Mouse (Mus musculus): ENCODE results near the gene Rcc1l. TPM values are rescaled to one million over a fixed set of nuclear protein-coding genes. Genes with fewer than 3 reads are reported as not detected.
A peak's percentile ranks its signal among the peaks of the same experiment; 100 is the strongest.

Gene Rcc1l
- total RNA-seq, 2 experiments from 2014 or later = 27.6 to 30.5 TPM

GRCm38 (mm10) chr5:134120135-134120534, 56.4 kb downstream of the Rcc1l start:
- intact Hi-C loops (cut with DNase I) = no loop called here
- no peak for DNase-seq (ENCODE audit: low spot score)

DNA sequence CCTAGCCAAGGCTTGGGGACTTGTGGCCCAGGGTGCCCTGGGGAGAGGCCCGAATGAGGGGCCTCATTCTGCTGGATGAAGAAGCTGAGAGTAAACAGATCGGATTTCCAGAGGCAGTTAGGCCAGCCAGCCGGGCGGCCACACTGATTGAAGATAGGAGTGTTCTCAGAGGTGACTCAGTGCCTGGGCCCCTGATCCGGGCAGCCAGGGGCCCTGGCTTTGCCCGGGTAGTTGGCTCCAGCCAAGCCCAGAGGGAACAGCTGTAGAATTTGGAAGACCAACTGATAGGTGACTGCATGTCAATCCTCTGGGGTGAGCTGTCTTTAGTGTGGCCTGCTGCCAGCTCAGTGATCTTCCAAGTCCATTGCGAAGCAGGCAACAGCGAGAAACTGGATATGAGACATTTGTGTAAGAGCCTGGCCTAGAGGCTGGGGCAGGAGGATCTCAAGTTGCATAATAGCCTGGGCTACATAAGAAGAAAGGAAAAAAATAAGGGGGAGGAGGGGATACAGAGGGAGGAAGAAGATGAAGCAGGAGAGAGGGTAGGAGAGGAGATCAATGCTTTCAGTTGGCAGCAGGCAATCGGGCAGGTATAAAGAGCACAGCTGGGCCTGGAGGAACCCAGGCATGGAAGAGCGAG, 57.0 kb downstream of the Rcc1l start:
- intact Hi-C loops (cut with DNase I) = no loop called here
- DNase-seq (ENCODE audit: low spot score) = no peak

DNA sequence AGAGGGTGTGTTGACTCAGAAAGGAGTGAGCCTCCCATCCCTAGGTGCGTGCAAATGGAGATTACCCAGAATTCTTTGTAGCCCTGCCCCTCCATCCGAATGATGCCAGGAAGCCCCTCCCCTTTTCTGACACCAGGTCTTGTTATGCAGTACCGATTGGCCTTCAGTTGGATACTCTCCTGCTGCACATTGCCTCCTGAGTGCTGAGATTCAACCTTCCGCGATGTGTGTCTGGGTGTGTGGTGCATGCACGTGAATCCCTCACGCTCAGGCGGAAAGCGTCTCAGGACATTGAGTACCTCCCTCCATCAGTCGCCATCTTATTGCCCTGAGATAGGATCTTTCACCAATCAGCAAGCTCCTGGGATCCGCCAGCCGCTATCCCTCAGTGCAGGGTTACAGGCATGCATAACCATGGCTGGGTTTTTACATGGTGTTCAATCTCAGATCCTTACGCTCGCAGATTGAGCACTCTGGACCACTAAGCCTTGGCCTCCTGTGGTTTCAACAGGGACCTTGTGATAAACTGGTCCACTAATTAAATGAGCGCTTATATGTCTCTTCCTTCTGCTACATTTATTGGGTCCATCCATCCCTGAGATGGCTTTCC, 57.7 kb downstream of the Rcc1l start:
- intact Hi-C loops (cut with DNase I) = no loop called here
- DNase-seq (ENCODE audit: low spot score) = no peak

- DNase-seq (ENCODE audit: low spot score) = no peak
- intact Hi-C loops (cut with DNase I) = no loop called here
These were observed 60.8 kb downstream of the Rcc1l start for GRCm38 (mm10) chr5:134115639-134116259.

DNA sequence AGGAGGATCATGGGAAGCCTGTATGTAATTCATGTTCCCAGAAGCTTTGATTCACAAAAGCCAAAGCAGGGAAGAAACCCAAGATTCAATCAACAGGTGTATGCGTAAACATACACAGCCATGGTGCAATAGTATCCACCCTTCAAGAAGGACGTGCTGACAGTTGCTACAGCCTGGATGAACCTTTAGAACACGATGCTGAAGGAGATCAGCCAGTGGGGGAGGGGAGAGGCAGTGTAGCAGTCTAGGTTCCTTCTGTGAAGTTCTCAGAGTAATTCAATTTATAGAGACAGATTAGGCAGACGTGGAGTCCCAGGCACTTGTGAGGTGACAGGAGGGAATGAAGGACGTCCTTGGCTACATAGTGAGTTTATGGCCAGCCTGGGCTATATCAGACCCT, 61.6 kb downstream of the Rcc1l start:
- no peak for DNase-seq (ENCODE audit: low spot score)
- intact Hi-C loops (cut with DNase I) = no loop called here

GRCm38 (mm10) chr5:134105829-134106228, 70.7 kb downstream of the Rcc1l start:
- intact Hi-C loops (cut with DNase I) = no loop called here
- no peak for DNase-seq (ENCODE audit: low spot score)

DNA sequence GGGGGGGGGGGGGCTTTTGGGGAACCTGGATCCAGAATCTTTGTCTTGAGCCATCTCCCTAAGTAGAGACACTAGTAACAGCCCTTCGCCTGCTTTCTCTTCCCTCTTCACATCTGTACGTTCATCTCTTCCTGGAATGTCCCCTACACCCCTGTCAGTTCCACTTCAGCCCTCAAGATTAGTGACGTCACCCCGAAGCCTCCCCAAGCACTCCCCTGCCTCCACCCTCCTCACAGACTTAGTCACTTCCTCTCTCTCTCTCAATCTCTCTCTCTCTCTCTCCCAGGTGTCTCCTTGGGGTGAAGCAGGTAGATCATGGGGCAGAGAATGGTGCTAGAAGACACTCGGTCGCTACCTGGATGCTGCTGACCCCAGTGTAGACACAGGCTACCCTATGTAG, 73.9 kb downstream of the Rcc1l start:
- DNase-seq (ENCODE audit: low spot score) = no peak
- intact Hi-C loops (cut with DNase I) = no loop called here

DNA sequence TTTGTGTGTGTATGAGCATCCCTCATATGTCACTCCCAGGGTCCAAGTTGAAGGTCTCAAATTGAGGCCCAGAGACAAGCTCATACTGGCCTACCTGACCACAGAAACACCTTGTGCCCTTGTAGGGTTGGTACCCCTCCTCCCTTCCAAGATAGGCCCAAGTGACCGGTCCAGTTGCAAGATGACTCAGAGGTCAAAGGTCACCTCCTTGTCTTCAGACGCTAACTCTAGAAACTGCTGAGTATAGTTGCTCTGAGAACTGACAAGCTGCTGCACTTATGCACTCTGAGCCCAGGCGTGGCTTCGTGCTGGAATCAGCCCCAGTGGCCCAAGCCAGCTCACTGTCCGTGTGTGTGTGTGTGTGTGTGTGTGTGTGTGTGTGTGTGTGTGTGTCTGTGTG, 74.7 kb downstream of the Rcc1l start:
- intact Hi-C loops (cut with DNase I) = no loop called here
- DNase-seq (ENCODE audit: low spot score) = no peak

DNA sequence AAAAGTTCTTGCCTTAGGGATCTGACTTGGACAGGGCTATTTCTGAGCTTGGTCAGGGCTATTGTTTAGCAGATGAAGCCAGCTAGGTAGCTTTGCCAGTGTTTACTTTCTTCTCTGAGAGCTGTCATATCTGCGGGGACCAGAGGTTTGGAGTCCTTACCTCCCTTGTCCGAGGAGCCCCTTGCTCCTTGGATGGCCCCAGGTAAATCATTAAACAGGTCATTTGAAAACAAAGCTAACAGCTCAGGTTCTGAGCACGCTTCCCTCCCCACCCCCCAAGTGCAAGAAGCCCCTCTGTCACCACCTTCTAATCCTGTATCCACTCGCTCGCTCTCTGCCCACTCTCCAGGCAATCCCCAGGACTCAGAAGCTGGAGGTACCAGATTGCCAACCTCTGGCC, 75.3 kb downstream of the Rcc1l start:
- DNase-seq (ENCODE audit: low spot score) = no peak
- intact Hi-C loops (cut with DNase I) = no loop called here

DNA sequence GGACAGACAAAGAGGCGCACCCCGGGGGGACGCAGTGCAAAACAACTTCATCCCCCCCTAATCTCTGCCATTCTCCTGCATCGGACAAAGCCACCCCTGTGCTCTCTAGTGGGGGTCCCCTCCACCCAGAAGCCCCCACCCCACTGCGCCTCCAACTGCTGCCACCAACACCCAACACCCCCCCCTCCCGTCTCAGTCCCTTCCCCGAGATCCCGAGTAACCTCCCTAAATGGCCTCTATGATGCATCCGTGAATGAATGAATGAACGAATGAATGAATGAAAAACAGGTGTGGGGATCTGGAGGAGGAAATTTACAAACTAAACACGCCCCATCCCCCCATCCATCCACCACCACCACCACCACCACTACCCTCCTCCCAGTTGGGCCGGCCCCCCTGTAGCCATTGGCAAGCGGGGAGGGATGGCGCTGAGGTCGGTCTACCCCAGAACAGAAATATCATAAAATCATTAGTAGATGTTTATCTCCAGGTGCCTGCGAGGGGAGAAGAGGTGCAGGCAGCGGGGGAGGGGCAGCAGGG, 76.3 kb downstream of the Rcc1l start:
- DNase-seq (ENCODE audit: low spot score) = no peak
- intact Hi-C loops (cut with DNase I) = no loop called here

GRCm38 (mm10) chr5:134099496-134100211, 76.9 kb downstream of the Rcc1l start, which contains the start of gene Castor2:
Castor2 (plus strand) TSS chr5:134099711.
- intact Hi-C loops (cut with DNase I) = loop anchor here (10.0 kb wide), 1 partner anchor 215 kb away; the partner anchor contains the start of gene Gtf2i
- peak; percentile 88 for DNase-seq (ENCODE audit: low spot score)

GRCm38 (mm10) chr5:134098976-134099375, 77.6 kb downstream of the Rcc1l start:
- intact Hi-C loops (cut with DNase I) = loop anchor here (10.0 kb wide), 1 partner anchor 216 kb away; the partner anchor contains the start of gene Gtf2i
- DNase-seq (ENCODE audit: low spot score) = no peak

- intact Hi-C loops (cut with DNase I) = loop anchor here (10.0 kb wide), 1 partner anchor 216 kb away; the partner anchor contains the start of gene Gtf2i
- no peak for DNase-seq (ENCODE audit: low spot score)
These were observed 78.2 kb downstream of the Rcc1l start for GRCm38 (mm10) chr5:134098341-134098902.

Other genes with a start within 250 kb of the Rcc1l start
- gene Castor2, start 77.1 kb downstream of the Rcc1l start, total RNA-seq (2021) = 10 to 100 TPM; 24.0 to 28.7 TPM
- gene Gtf2ird2, start 7.2 kb upstream of the Rcc1l start, total RNA-seq (2021) = 1 to 10 TPM; 4.0 to 5.1 TPM
- 1 to 10 TPM; 5.0 to 5.3 TPM for gene Ncf1, start 52.9 kb upstream of the Rcc1l start, total RNA-seq (2021)
- gene Gtf2i, start 138.0 kb upstream of the Rcc1l start, total RNA-seq (2021) = 100 to 1,000 TPM; 194 to 218 TPM